Mouse (Mus musculus): ENCODE results near the gene Dpp6.

DNA sequence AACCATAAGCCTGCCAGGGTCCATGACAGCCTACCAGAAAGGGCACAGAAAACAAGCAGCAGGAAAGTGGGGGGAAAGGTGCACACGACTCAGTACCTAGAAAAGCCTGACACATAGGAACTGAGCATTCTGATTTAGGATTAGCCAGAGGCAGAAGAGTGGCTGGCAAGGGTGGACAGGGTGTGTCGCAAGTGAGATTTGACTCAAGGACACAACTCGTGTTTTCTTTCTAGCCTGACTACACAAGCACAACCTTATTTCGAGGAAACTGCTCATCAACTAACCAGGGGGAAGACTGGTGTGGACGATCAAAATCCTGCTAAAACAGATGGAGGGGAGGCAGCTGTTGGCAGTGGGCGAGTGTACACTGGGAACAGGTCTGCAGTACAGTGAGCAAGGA is 922.2 kb downstream of the Dpp6 start:
- TF ChIP-seq CTCF (IDR thresholded peaks at IDR 0.05; ENCODE audit: low read depth, low read length): no peak
- no peak for TF ChIP-seq GATA1 (IDR thresholded peaks at IDR 0.05; ENCODE audit: borderline replicate concordance, low read length)
- TF ChIP-seq GATA2 (IDR thresholded peaks at IDR 0.05; ENCODE audit: borderline replicate concordance, low read depth, low read length): no peak
- TF ChIP-seq TAL1 (conservative IDR thresholded peaks at IDR 0.05; ENCODE audit: low read depth, low read length): no peak
- TF ChIP-seq POLR2AphosphoS5 (IDR thresholded peaks at IDR 0.05; ENCODE audit: insufficient replicate concordance, low read depth, low read length): no peak

Data from G1E (cell line).